Mouse (Mus musculus) liver, postnatal 0 days (tissue): Measurements from ENCODE around the gene Klhl10.

Experiments
- CTCF ChIP-seq: sonication (generic); IDR thresholded peaks from 2 replicates; pipeline ENCODE4 v1.5.1; 2016; ENCODE audit warnings: antibody characterized with exemption, low read depth
- EP300 ChIP-seq: IDR thresholded peaks from 2 replicates; pipeline ENCODE4 v1.6.1; 2016; ENCODE audit warnings: antibody characterized with exemption, low read depth, mild to moderate bottlenecking

GRCm38 (mm10) chr11:100414914-100415822 is 26.5 kb upstream of the Klhl10 start, which contains the start of gene Fkbp10:
- TF ChIP-seq CTCF = no peak
- TF ChIP-seq EP300 = no peak
